Mouse (Mus musculus): ENCODE measurements at regions not wholly inside any gene's neighbourhood (a gene's known extent, or its start where the extent isn't known, plus 50 kb on each side); places are given as distances from the start of the nearest gene placed in this dataset.
"Not testable (repeated sequence)": the region's sequence is repeated elsewhere in the genome, so short reads cannot be mapped to it uniquely, and the experiment has no call there.

- no peaks in the 10 kb centered on the region for H3K9me3 ChIP-seq (ENCODE audit: control insufficient read depth, low read length)
- whole genome bisulfite sequencing, result 81% methylated on average over 2 of the region's 2 CpGs
- peak; percentile 4 for DNase-seq (ENCODE audit: low spot score)
- H3K27me3 ChIP-seq (ENCODE audit: control insufficient read depth, insufficient read depth, low read length), result no peaks in the 10 kb centered on the region
- H3K36me3 ChIP-seq (ENCODE audit: control insufficient read depth, insufficient read depth, low read length), result no peaks in the 10 kb centered on the region
- no peak overlapping the region for H3K27ac ChIP-seq (ENCODE audit: low read depth, low read length)
- no peak for ATAC-seq (ENCODE audit: low FRiP score)
- H3K9ac ChIP-seq (ENCODE audit: low read depth, low read length), result no peak overlapping the region
- H3K4me1 ChIP-seq (replicated peaks; ENCODE audit: control insufficient read depth, insufficient read depth, low read length), result no peaks in the 10 kb centered on the region
- no peak overlapping the region for H3K4me3 ChIP-seq (ENCODE audit: low read depth, low read length)
- no peak overlapping the region for H3K4me2 ChIP-seq (replicated peaks; ENCODE audit: low read depth, low read length)
These were observed 196.5 kb upstream of the Grik2 start for GRCm38 (mm10) chr10:49985038-49985437.

- H3K9ac ChIP-seq (ENCODE audit: low read depth, low read length), result no peak overlapping the region
- H3K4me1 ChIP-seq (replicated peaks; ENCODE audit: control insufficient read depth, insufficient read depth, low read length), result no peaks in the 10 kb centered on the region
- no peaks in the 10 kb centered on the region for H3K9me3 ChIP-seq (ENCODE audit: control insufficient read depth, low read length)
- ATAC-seq (ENCODE audit: low FRiP score), result no peak
- H3K27me3 ChIP-seq (ENCODE audit: control insufficient read depth, insufficient read depth, low read length), result no peaks in the 10 kb centered on the region
- no peak for DNase-seq (ENCODE audit: low spot score)
- H3K4me2 ChIP-seq (replicated peaks; ENCODE audit: low read depth, low read length), result no peak overlapping the region
- no peak overlapping the region for H3K4me3 ChIP-seq (ENCODE audit: low read depth, low read length)
- H3K27ac ChIP-seq (ENCODE audit: low read depth, low read length), result no peak overlapping the region
- H3K36me3 ChIP-seq (ENCODE audit: control insufficient read depth, insufficient read depth, low read length), result no peaks in the 10 kb centered on the region
These were observed 163.9 kb upstream of the Grik2 start for GRCm38 (mm10) chr10:49952434-49952833.

- H3K36me3 ChIP-seq (ENCODE audit: control insufficient read depth, insufficient read depth, low read length); H3K4me3 ChIP-seq (ENCODE audit: low read depth, low read length); H3K9ac ChIP-seq (ENCODE audit: low read depth, low read length); ATAC-seq (ENCODE audit: low FRiP score); H3K27ac ChIP-seq (ENCODE audit: low read depth, low read length); H3K27me3 ChIP-seq (ENCODE audit: control insufficient read depth, insufficient read depth, low read length); DNase-seq (ENCODE audit: low spot score); H3K4me1 ChIP-seq (replicated peaks; ENCODE audit: control insufficient read depth, insufficient read depth, low read length); H3K9me3 ChIP-seq (ENCODE audit: control insufficient read depth, low read length); H3K4me2 ChIP-seq (replicated peaks; ENCODE audit: low read depth, low read length): not testable (repeated sequence)
- WGBS, result 85% methylated on average over 2 of the region's 2 CpGs
These were observed 148.7 kb upstream of the Grik2 start for GRCm38 (mm10) chr10:49937305-49937704.

- not testable (repeated sequence) for H3K36me3 ChIP-seq (ENCODE audit: control insufficient read depth, insufficient read depth, low read length); H3K27ac ChIP-seq (ENCODE audit: low read depth, low read length); H3K4me3 ChIP-seq (ENCODE audit: low read depth, low read length); H3K27me3 ChIP-seq (ENCODE audit: control insufficient read depth, insufficient read depth, low read length); DNase-seq (ENCODE audit: low spot score); H3K9me3 ChIP-seq (ENCODE audit: control insufficient read depth, low read length); ATAC-seq (ENCODE audit: low FRiP score); H3K4me2 ChIP-seq (replicated peaks; ENCODE audit: low read depth, low read length); H3K9ac ChIP-seq (ENCODE audit: low read depth, low read length); H3K4me1 ChIP-seq (replicated peaks; ENCODE audit: control insufficient read depth, insufficient read depth, low read length)
- whole genome bisulfite sequencing, result 85% methylated on average over 4 of the region's 4 CpGs
These were observed 120.6 kb upstream of the Grik2 start for GRCm38 (mm10) chr10:49909206-49909605.

GRCm38 (mm10) chr10:49908126-49908525, 119.6 kb upstream of the Grik2 start:
- ATAC-seq (ENCODE audit: low FRiP score); DNase-seq (ENCODE audit: low spot score); H3K9ac ChIP-seq (ENCODE audit: low read depth, low read length); H3K4me2 ChIP-seq (replicated peaks; ENCODE audit: low read depth, low read length); H3K36me3 ChIP-seq (ENCODE audit: control insufficient read depth, insufficient read depth, low read length); H3K4me1 ChIP-seq (replicated peaks; ENCODE audit: control insufficient read depth, insufficient read depth, low read length); H3K27me3 ChIP-seq (ENCODE audit: control insufficient read depth, insufficient read depth, low read length); H3K9me3 ChIP-seq (ENCODE audit: control insufficient read depth, low read length); H3K27ac ChIP-seq (ENCODE audit: low read depth, low read length); H3K4me3 ChIP-seq (ENCODE audit: low read depth, low read length): not testable (repeated sequence)
- 69% methylated on average over 1 of the region's 1 CpGs for WGBS

GRCm38 (mm10) chr10:49904626-49905025, 116.1 kb upstream of the Grik2 start:
- H3K4me1 ChIP-seq (replicated peaks; ENCODE audit: control insufficient read depth, insufficient read depth, low read length); H3K27me3 ChIP-seq (ENCODE audit: control insufficient read depth, insufficient read depth, low read length); H3K9ac ChIP-seq (ENCODE audit: low read depth, low read length); H3K9me3 ChIP-seq (ENCODE audit: control insufficient read depth, low read length); H3K4me3 ChIP-seq (ENCODE audit: low read depth, low read length); ATAC-seq (ENCODE audit: low FRiP score); H3K27ac ChIP-seq (ENCODE audit: low read depth, low read length); H3K36me3 ChIP-seq (ENCODE audit: control insufficient read depth, insufficient read depth, low read length); DNase-seq (ENCODE audit: low spot score); H3K4me2 ChIP-seq (replicated peaks; ENCODE audit: low read depth, low read length): not testable (repeated sequence)
- WGBS, result 77% methylated on average over 1 of the region's 1 CpGs

GRCm38 (mm10) chr10:49895436-49895835, 106.9 kb upstream of the Grik2 start:
- 87% methylated on average over 3 of the region's 3 CpGs for WGBS
- no peaks in the 10 kb centered on the region for H3K4me1 ChIP-seq (replicated peaks; ENCODE audit: control insufficient read depth, insufficient read depth, low read length)

GRCm38 (mm10) chr10:49884106-49884505, 95.5 kb upstream of the Grik2 start:
- Histone ChIP-seq H3K27me3 (ENCODE audit: control insufficient read depth, insufficient read depth, low read length) (no peaks in the 10 kb centered on the region), H3K9ac (ENCODE audit: low read depth, low read length) (no peak overlapping the region), H3K27ac (ENCODE audit: low read depth, low read length) (no peak overlapping the region)

More at GRCm38 (mm10) chr10:49895436-49895835, 106.9 kb upstream of the Grik2 start:
- H3K27ac ChIP-seq (ENCODE audit: low read depth, low read length), result no peak overlapping the region
- no peaks in the 10 kb centered on the region for H3K9me3 ChIP-seq (ENCODE audit: control insufficient read depth, low read length)
- no peaks in the 10 kb centered on the region for H3K36me3 ChIP-seq (ENCODE audit: control insufficient read depth, insufficient read depth, low read length)
- no peak for DNase-seq (ENCODE audit: low spot score)
- no peak for ATAC-seq (ENCODE audit: low FRiP score)
- H3K4me3 ChIP-seq (ENCODE audit: low read depth, low read length), result no peak overlapping the region
- no peak overlapping the region for H3K4me2 ChIP-seq (replicated peaks; ENCODE audit: low read depth, low read length)
- no peaks in the 10 kb centered on the region for H3K27me3 ChIP-seq (ENCODE audit: control insufficient read depth, insufficient read depth, low read length)
- no peak overlapping the region for H3K9ac ChIP-seq (ENCODE audit: low read depth, low read length)

GRCm38 (mm10) chr10:49883444-49883843, 94.9 kb upstream of the Grik2 start:
- H3K4me1 ChIP-seq (replicated peaks; ENCODE audit: control insufficient read depth, insufficient read depth, low read length), result no peaks in the 10 kb centered on the region
- ATAC-seq (ENCODE audit: low FRiP score), result no peak
- WGBS, result 75% methylated on average over 1 of the region's 1 CpGs
- H3K27ac ChIP-seq (ENCODE audit: low read depth, low read length), result no peak overlapping the region
- no peaks in the 10 kb centered on the region for H3K9me3 ChIP-seq (ENCODE audit: control insufficient read depth, low read length)
- H3K9ac ChIP-seq (ENCODE audit: low read depth, low read length), result no peak overlapping the region
- H3K4me2 ChIP-seq (replicated peaks; ENCODE audit: low read depth, low read length), result no peak overlapping the region
- no peak overlapping the region for H3K4me3 ChIP-seq (ENCODE audit: low read depth, low read length)
- H3K27me3 ChIP-seq (ENCODE audit: control insufficient read depth, insufficient read depth, low read length), result no peaks in the 10 kb centered on the region
- H3K36me3 ChIP-seq (ENCODE audit: control insufficient read depth, insufficient read depth, low read length), result no peaks in the 10 kb centered on the region
- DNase-seq (ENCODE audit: low spot score), result no peak

More at GRCm38 (mm10) chr10:49884106-49884505, 95.5 kb upstream of the Grik2 start:
- Histone ChIP-seq H3K4me2 (replicated peaks; ENCODE audit: low read depth, low read length) (no peak overlapping the region), H3K36me3 (ENCODE audit: control insufficient read depth, insufficient read depth, low read length) (no peaks in the 10 kb centered on the region), H3K9me3 (ENCODE audit: control insufficient read depth, low read length) (no peaks in the 10 kb centered on the region), H3K4me3 (ENCODE audit: low read depth, low read length) (no peak overlapping the region), H3K4me1 (replicated peaks; ENCODE audit: control insufficient read depth, insufficient read depth, low read length) (no peaks in the 10 kb centered on the region)
- WGBS, result 78% methylated on average over 2 of the region's 2 CpGs
- ATAC-seq (ENCODE audit: low FRiP score) (no peak), DNase-seq (ENCODE audit: low spot score) (no peak)

All from hindbrain, embryonic 11.5 days (tissue).